Mouse (Mus musculus): ENCODE data around the gene Arfip1. TPM values are rescaled to one million over a fixed set of nuclear protein-coding genes. Genes with fewer than 3 reads are reported as not detected.

Arfip1 gene
- polyA plus RNA-seq, 1 experiment from 2014 or later: 44.2 TPM

DNA sequence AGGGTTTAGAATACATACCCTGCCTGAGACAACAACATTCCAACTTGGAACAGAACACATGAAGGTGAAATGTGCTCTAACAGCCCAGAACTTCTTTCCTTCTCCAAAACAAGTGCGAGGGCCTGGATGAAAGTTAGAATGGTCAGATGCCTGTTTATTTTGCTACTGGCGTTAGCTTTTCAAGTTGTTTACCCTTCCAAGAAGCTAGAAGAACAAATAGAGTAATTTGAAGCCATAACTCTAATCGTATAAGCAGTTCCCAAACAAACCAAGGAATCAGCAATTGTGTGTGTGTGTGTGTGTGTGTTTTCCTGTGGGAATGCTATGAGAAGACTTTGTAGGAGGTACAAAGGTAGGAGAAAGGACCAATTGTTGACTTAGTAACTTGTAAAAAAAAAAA lies 97.5 kb downstream of the Arfip1 start:
- H3K4me3 ChIP-seq (ENCODE audit: low read depth, low read length): no peak overlapping the region
- ATAC-seq (ENCODE audit: low FRiP score) (no peak), DNase-seq (ENCODE audit: low spot score, missing footprints) (no peak)
- no peaks in the 10 kb centered on the region for H3K9me3 ChIP-seq (ENCODE audit: control insufficient read depth, low read length)
- no peaks in the 10 kb centered on the region for H3K36me3 ChIP-seq (ENCODE audit: control insufficient read depth, insufficient read depth, low read length)
- H3K9ac ChIP-seq (ENCODE audit: low read length): no peak overlapping the region
- no peak overlapping the region for H3K4me2 ChIP-seq
- H3K4me1 ChIP-seq (ENCODE audit: control insufficient read depth, insufficient read depth, low read length): peaks cover 6% of the 10 kb centered on the region; the same call in 1 of the 2 replicates
- peaks cover 11% of the 10 kb centered on the region for H3K27me3 ChIP-seq (ENCODE audit: control insufficient read depth, insufficient read depth, low read length)
- 74% methylated on average over 3 of the region's 3 CpGs for WGBS
- H3K27ac ChIP-seq (ENCODE audit: low read depth, low read length): no peak overlapping the region

DNA sequence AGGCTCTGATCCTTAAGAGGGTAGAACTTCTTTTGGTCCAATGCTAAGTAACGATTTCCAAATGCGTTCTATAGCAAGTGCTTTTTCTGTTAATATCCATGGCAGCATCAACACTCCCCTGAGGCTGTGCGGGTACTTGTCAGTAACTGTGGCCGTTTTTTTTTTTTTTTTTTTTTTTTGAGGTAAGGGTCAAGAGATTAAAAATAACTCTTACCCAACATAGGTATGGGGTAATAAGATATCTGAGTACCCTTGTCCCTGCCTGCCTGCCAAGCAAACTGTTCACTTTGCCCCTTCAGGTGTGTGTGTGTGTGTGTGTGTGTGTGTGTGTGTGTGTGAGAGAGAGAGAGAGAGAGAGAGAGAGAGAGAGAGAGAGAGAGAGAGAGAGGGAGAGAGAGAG lies 98.1 kb downstream of the Arfip1 start:
- Histone ChIP-seq H3K4me1 (ENCODE audit: control insufficient read depth, insufficient read depth, low read length) (peaks cover 11% of the 10 kb centered on the region; the same call in 1 of the 2 replicates), H3K4me2 (no peak overlapping the region), H3K4me3 (ENCODE audit: low read depth, low read length) (no peak overlapping the region), H3K9ac (ENCODE audit: low read length) (no peak overlapping the region), H3K36me3 (ENCODE audit: control insufficient read depth, insufficient read depth, low read length) (no peaks in the 10 kb centered on the region), H3K27me3 (ENCODE audit: control insufficient read depth, insufficient read depth, low read length) (peaks cover 16% of the 10 kb centered on the region), H3K27ac (ENCODE audit: low read depth, low read length) (no peak overlapping the region), H3K9me3 (ENCODE audit: control insufficient read depth, low read length) (no peaks in the 10 kb centered on the region)
- 71% methylated on average over 4 of the region's 4 CpGs for WGBS
- ATAC-seq (ENCODE audit: low FRiP score) (no peak), DNase-seq (ENCODE audit: low spot score, missing footprints) (no peak)

DNA sequence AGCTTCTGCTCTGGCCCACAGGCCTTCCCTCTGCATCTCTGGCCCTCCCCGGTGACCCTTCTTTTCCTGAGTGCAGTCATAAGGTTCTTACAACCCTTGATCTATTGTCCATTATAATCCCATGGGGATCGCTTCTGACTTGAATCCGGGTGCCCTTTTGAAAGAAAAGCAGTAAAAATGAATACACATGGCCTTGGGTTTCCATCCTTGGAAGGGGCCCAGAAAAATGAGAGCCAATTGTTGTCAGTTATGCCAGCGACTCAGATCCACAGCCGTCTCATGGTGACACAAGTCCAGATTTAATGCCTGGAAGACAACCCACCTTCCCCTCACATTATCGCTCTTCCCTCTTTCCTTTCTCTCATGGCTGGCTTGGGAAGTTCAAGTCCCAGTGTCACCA lies 100.3 kb downstream of the Arfip1 start:
- Histone ChIP-seq H3K27me3 (ENCODE audit: control insufficient read depth, insufficient read depth, low read length) (peaks cover 31% of the 10 kb centered on the region), H3K4me3 (ENCODE audit: low read depth, low read length) (no peak overlapping the region), H3K9ac (ENCODE audit: low read length) (no peak overlapping the region), H3K9me3 (ENCODE audit: control insufficient read depth, low read length) (no peaks in the 10 kb centered on the region), H3K4me2 (no peak overlapping the region), H3K27ac (ENCODE audit: low read depth, low read length) (no peak overlapping the region), H3K4me1 (ENCODE audit: control insufficient read depth, insufficient read depth, low read length) (peaks cover 22% of the 10 kb centered on the region; the same call in 1 of the 2 replicates), H3K36me3 (ENCODE audit: control insufficient read depth, insufficient read depth, low read length) (no peaks in the 10 kb centered on the region)
- 45% methylated on average over 6 of the region's 6 CpGs for WGBS
- DNase-seq (ENCODE audit: low spot score, missing footprints) (no peak), ATAC-seq (ENCODE audit: low FRiP score) (no peak)

DNA sequence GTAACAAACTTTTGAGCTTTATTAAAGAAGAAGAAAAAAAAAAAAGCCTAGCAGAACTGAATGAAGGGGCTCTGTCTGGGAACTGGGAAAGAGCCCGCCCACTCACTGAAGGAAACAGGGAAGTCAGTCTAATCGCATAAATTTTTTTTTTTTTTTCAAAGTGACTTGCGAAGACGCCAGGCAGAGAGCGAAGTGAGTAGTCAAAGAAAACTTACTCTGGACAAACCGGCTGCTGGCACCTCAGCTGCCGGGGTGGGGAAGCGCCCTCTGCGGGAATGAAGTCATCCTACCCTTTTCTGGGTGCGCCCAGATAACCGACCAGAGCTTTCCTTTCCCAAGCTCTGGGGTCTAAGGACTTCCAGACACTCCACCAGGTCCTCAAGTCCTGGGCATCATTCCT lies 101.3 kb downstream of the Arfip1 start:
- Histone ChIP-seq H3K4me2 (peak overlapping the region; percentile 98), H3K4me3 (ENCODE audit: low read depth, low read length) (no peak overlapping the region; the same call in 1 of the 2 replicates), H3K27me3 (ENCODE audit: control insufficient read depth, insufficient read depth, low read length) (peaks cover 33% of the 10 kb centered on the region), H3K9ac (ENCODE audit: low read length) (no peak overlapping the region), H3K27ac (ENCODE audit: low read depth, low read length) (no peak overlapping the region), H3K4me1 (ENCODE audit: control insufficient read depth, insufficient read depth, low read length) (peaks cover 22% of the 10 kb centered on the region; the same call in 1 of the 2 replicates), H3K9me3 (ENCODE audit: control insufficient read depth, low read length) (no peaks in the 10 kb centered on the region), H3K36me3 (ENCODE audit: control insufficient read depth, insufficient read depth, low read length) (no peaks in the 10 kb centered on the region)
- WGBS: 3% methylated on average over 11 of the region's 11 CpGs
- ATAC-seq (ENCODE audit: low FRiP score): no peak
- DNase-seq (ENCODE audit: low spot score, missing footprints): no peak

DNA sequence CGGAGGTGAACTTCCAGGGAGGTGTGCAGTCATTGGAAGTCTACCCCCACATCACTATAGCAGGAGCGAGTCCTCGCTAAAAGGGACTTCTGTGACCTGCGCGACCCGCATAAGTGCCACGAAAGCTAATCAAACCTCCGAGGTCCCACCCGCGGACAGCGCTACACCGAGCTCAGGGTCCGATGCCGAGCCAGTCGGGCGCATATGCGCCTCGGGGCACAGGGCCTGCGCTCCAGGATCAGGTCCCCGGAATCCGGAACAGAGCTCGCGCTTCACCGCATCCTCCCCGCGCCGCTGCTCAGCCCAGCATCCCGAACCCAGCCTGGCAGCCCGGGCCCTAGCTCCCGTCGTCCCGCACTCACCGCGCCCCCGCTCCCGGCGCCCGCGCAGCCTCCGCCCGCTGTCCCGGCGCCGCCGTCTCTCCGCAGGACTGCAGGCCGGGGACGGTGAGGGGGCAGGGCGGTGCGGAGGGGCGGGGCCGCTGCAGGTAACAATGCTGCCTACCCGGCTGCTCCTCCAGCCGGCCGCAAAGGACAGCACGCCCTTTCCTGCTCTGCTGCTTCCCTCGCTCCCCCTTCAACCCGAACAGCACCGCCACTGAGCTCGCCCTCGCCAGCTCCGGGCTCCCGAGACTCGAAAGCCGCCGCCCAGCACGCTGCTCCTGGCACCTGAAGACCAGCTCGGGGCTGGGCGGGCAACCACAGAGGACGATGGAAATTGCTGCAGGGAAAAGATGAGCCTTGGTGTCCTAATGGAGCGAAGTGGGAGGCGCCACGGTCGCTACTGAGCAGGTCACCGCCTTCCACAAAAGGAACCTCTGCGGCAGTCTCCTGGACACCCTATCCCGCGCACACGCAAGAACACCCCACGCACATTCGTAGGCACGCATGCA lies 102.2 kb downstream of the Arfip1 start, which contains the start of gene Fhdc1:
Gene Fhdc1 (minus strand): TSS at position 424 of the 892 bp plus-strand sequence.
- WGBS: under 1% methylated on average over 82 of the region's 82 CpGs
- Histone ChIP-seq H3K4me3 (ENCODE audit: low read depth, low read length) (peak within 1 kb of the TSS; percentile 56), H3K4me2 (peak within 1 kb of the TSS; percentile 98), H3K27ac (ENCODE audit: low read depth, low read length) (no peak within 1 kb of the TSS), H3K36me3 (ENCODE audit: control insufficient read depth, insufficient read depth, low read length) (no peaks in the 10 kb centered on the region), H3K27me3 (ENCODE audit: control insufficient read depth, insufficient read depth, low read length) (peaks cover 33% of the 10 kb centered on the region), H3K9ac (ENCODE audit: low read length) (peak within 1 kb of the TSS; percentile 61), H3K9me3 (ENCODE audit: control insufficient read depth, low read length) (no peaks in the 10 kb centered on the region), H3K4me1 (ENCODE audit: control insufficient read depth, insufficient read depth, low read length) (peaks cover 22% of the 10 kb centered on the region; the same call in 1 of the 2 replicates)
- DNase-seq (ENCODE audit: low spot score, missing footprints) (peak; percentile 97), ATAC-seq (ENCODE audit: low FRiP score) (peak; percentile 76)

DNA sequence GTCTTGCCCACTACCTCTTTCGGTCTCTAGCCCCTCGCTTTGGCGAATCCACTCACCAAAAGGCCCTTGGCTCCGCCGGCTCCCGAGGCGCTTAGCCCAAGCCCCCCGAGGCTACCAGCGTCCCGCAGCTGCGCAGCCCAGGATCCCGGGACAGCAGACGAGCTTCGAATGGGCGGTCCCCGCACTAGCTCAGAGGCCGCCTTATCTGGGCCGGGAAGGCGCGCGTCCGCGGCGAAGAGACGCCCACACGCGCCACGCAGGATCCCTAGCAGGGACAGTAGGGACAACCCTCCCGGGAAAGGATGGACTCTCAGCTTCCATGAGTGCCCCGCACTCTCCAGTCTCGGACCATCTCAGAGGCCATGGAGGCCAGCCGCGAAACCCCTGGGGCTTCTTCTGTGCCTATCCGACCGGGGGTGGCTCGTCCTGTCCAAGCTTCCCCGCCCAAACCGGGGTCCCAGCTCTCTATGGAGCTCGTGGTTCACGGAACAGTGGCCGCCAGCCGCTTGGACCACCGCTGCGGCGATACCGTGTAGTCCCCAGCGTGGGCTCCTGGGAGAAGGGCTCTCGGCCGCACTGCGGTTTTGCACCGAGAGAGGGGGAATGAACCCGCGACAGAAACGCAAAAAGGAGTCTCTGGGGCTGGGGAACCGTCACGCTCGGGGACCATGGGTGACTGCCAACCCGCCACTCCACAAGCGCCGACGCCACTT lies 103.0 kb downstream of the Arfip1 start:
- DNase-seq (ENCODE audit: low spot score, missing footprints) (peak; percentile 97), ATAC-seq (ENCODE audit: low FRiP score) (peak; percentile 58)
- Histone ChIP-seq H3K4me1 (ENCODE audit: control insufficient read depth, insufficient read depth, low read length) (peaks cover 22% of the 10 kb centered on the region; the same call in 1 of the 2 replicates), H3K9ac (ENCODE audit: low read length) (peak overlapping the region; percentile 61), H3K27ac (ENCODE audit: low read depth, low read length) (no peak overlapping the region), H3K27me3 (ENCODE audit: control insufficient read depth, insufficient read depth, low read length) (peaks cover 33% of the 10 kb centered on the region), H3K36me3 (ENCODE audit: control insufficient read depth, insufficient read depth, low read length) (no peaks in the 10 kb centered on the region), H3K4me3 (ENCODE audit: low read depth, low read length) (peak overlapping the region; percentile 56), H3K9me3 (ENCODE audit: control insufficient read depth, low read length) (no peaks in the 10 kb centered on the region), H3K4me2 (peak overlapping the region; percentile 98)
- under 1% methylated on average over 61 of the region's 61 CpGs for WGBS

DNA sequence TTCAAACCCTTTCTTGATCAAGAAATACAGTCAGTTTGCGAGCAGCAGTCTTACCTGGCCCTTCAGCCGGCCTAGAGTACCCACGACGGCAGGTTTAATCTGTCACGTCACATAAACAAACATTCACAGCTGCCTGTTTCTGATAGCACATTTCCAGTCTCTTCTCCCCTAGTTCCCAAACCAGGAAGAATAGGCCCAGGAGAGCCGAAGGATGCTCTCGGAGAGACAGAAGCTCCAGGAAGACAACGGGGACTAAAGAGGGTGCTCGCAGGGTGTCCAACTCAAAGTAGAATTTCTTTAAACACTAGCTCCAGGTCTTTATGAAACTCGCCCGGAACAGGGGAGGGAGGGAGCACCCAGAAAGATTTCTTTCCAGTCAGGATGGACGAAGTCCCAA lies 103.5 kb downstream of the Arfip1 start:
- no peak overlapping the region for H3K27ac ChIP-seq (ENCODE audit: low read depth, low read length)
- no peaks in the 10 kb centered on the region for H3K36me3 ChIP-seq (ENCODE audit: control insufficient read depth, insufficient read depth, low read length)
- H3K4me2 ChIP-seq: peak overlapping the region; percentile 98
- H3K4me3 ChIP-seq (ENCODE audit: low read depth, low read length): peak overlapping the region; percentile 56
- 2% methylated on average over 12 of the region's 12 CpGs for WGBS
- DNase-seq (ENCODE audit: low spot score, missing footprints): peak; percentile 95
- no peaks in the 10 kb centered on the region for H3K9me3 ChIP-seq (ENCODE audit: control insufficient read depth, low read length)
- peaks cover 33% of the 10 kb centered on the region for H3K27me3 ChIP-seq (ENCODE audit: control insufficient read depth, insufficient read depth, low read length)
- no peak for ATAC-seq (ENCODE audit: low FRiP score)
- peak overlapping the region; percentile 61 for H3K9ac ChIP-seq (ENCODE audit: low read length)
- peaks cover 22% of the 10 kb centered on the region; the same call in 1 of the 2 replicates for H3K4me1 ChIP-seq (ENCODE audit: control insufficient read depth, insufficient read depth, low read length)

DNA sequence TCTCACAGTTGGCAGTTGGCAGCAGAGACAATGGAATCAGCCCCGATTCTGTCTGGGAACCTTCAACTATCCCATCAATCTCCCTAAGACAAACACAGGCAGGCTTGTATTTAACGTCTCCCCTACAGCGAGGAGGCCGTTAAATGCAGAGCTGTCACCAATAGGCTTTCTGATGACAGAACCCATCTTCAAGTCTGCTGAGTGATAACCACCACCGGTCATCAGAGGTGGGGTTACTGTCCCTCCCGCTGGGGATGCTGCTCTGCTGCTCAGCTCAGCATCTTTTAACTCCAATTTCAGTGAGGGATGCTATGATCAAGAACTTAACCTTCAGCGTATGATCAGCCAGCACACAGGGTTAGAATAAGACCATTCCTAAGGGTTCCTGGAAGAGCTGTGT lies 104.2 kb downstream of the Arfip1 start:
- peak; percentile 93 for DNase-seq (ENCODE audit: low spot score, missing footprints)
- Histone ChIP-seq H3K4me1 (ENCODE audit: control insufficient read depth, insufficient read depth, low read length) (peaks cover 22% of the 10 kb centered on the region; the same call in 1 of the 2 replicates), H3K27me3 (ENCODE audit: control insufficient read depth, insufficient read depth, low read length) (peaks cover 33% of the 10 kb centered on the region), H3K4me3 (ENCODE audit: low read depth, low read length) (no peak overlapping the region), H3K9me3 (ENCODE audit: control insufficient read depth, low read length) (no peaks in the 10 kb centered on the region), H3K9ac (ENCODE audit: low read length) (no peak overlapping the region), H3K27ac (ENCODE audit: low read depth, low read length) (no peak overlapping the region), H3K4me2 (no peak overlapping the region), H3K36me3 (ENCODE audit: control insufficient read depth, insufficient read depth, low read length) (no peaks in the 10 kb centered on the region)
- ATAC-seq (ENCODE audit: low FRiP score): no peak
- 6% methylated on average over 7 of the region's 7 CpGs for WGBS

DNA sequence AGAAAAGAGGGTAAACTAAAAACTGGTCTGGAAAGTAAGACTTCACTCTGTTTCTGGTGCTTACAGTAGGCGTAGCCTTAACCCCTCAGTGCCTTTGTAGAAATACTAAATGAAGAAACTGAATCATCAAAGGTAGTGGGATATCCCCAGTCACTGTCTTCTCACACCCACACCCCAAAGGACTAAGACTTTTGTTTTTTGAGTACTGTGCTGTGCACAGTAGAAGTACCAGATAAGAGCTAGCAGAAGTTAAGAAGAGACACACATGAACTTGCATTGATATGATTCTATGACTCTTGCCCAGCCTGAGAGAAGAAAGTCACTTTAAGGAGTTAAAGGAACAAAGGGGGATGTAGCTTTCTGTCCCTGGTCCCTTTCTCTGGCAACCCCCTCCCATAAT lies 104.9 kb downstream of the Arfip1 start:
- no peak overlapping the region for H3K4me2 ChIP-seq
- H3K9ac ChIP-seq (ENCODE audit: low read length): no peak overlapping the region
- no peak overlapping the region for H3K4me3 ChIP-seq (ENCODE audit: low read depth, low read length)
- H3K27me3 ChIP-seq (ENCODE audit: control insufficient read depth, insufficient read depth, low read length): peaks cover 33% of the 10 kb centered on the region
- H3K4me1 ChIP-seq (ENCODE audit: control insufficient read depth, insufficient read depth, low read length): peaks cover 22% of the 10 kb centered on the region; the same call in 1 of the 2 replicates
- no peak overlapping the region for H3K27ac ChIP-seq (ENCODE audit: low read depth, low read length)
- ATAC-seq (ENCODE audit: low FRiP score): no peak
- DNase-seq (ENCODE audit: low spot score, missing footprints): no peak
- H3K36me3 ChIP-seq (ENCODE audit: control insufficient read depth, insufficient read depth, low read length): no peaks in the 10 kb centered on the region
- H3K9me3 ChIP-seq (ENCODE audit: control insufficient read depth, low read length): no peaks in the 10 kb centered on the region
- 86% methylated on average over 1 of the region's 1 CpGs for WGBS
